Mouse (Mus musculus): Measurements from ENCODE around the gene Hephl1.

GRCm38 (mm10) chr9:15039848-15040247, 72.1 kb downstream of the Hephl1 start:
- TF ChIP-seq CHD2 (IDR thresholded peaks at IDR 0.05; ENCODE audit: low read length) (no peak), EP300 (IDR thresholded peaks at IDR 0.05; ENCODE audit: low read length) (no peak), ETS1 (conservative IDR thresholded peaks at IDR 0.05; ENCODE audit: low read depth, low read length) (no peak), CTCF (conservative IDR thresholded peaks at IDR 0.05 in 1 of 2, IDR thresholded peaks at IDR 0.05 in 1 of 2; ENCODE audit: low read depth in 2 of 2, low read length in 2 of 2) (no peak), POLR2A (IDR thresholded peaks at IDR 0.05; ENCODE audit: low read depth, low read length) (no peak), KAT2A (IDR thresholded peaks at IDR 0.05; ENCODE audit: insufficient replicate concordance, low read length) (no peak), POLR2AphosphoS2 (IDR thresholded peaks at IDR 0.05; ENCODE audit: low read depth, low read length) (no peak), ZNF384 (IDR thresholded peaks at IDR 0.05; ENCODE audit: low read depth, low read length) (no peak), SIN3A (IDR thresholded peaks at IDR 0.05; ENCODE audit: low read length) (no peak), ZC3H11A (IDR thresholded peaks at IDR 0.05; ENCODE audit: low read depth, low read length) (no peak), MAX (IDR thresholded peaks at IDR 0.05; ENCODE audit: low read length) (no peak), USF1 (IDR thresholded peaks at IDR 0.05; ENCODE audit: low read depth, low read length) (no peak), CHD1 (IDR thresholded peaks at IDR 0.05; ENCODE audit: low read depth, low read length) (no peak)
